Mouse (Mus musculus): ENCODE data around the gene Rsu1.

Rsu1 gene

GRCm38 (mm10) chr2:13048649-13049048 lies 222.6 kb downstream of the Rsu1 start:
- DNase-seq (ENCODE audit: low spot score in 2 of 2), result no peak

- no peak for DNase-seq (ENCODE audit: low spot score in 2 of 2)
Observed at GRCm38 (mm10) chr2:13044555-13044954, 226.7 kb downstream of the Rsu1 start.

- no peak for DNase-seq (ENCODE audit: low spot score in 2 of 2)
Observed at GRCm38 (mm10) chr2:13039785-13040184, 231.4 kb downstream of the Rsu1 start.

GRCm38 (mm10) chr2:13038772-13039171 lies 232.4 kb downstream of the Rsu1 start:
- no peak for DNase-seq (ENCODE audit: low spot score in 2 of 2)

Measured in frontal cortex, postnatal 25 days (tissue).